Mouse (Mus musculus): ENCODE measurements around the gene Col4a4. TPM values are rescaled to one million over a fixed set of nuclear protein-coding genes. Genes with fewer than 3 reads are reported as not detected.

The Col4a4 gene
- polyA plus RNA-seq, 2 experiments: 0.14 to 0.18 TPM

DNA sequence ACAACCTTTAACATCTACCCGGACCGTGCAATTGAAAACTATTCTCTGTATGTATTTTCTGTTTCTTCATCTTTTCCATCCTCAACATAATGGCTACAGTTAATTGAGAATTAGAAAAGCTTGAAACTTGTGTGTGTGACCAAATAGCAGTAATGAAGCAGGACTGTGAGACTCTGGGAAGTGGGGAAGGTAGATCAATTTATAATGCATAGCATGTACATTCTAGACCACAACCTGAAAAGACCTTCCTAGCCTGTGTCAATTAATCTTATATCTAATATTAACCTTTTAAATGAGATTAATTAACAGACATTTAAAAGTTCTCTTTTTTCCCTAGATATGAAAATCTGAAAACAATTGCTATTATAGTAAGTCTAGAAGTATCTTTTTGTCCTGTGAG lies 42.7 kb downstream of the Col4a4 start:
- no peak overlapping the region for H3K4me2 ChIP-seq (replicated peaks; ENCODE audit: low read depth, low read length, severe bottlenecking)
- no peak for ATAC-seq (ENCODE audit: low FRiP score, low read depth)
- whole genome bisulfite sequencing: 89% methylated on average over 2 of the region's 2 CpGs
- no peak overlapping the region for H3K9ac ChIP-seq (ENCODE audit: low read depth, low read length, severe bottlenecking)
- no peak for TF ChIP-seq POLR2A (IDR thresholded peaks at IDR 0.05; ENCODE audit: borderline replicate concordance, extremely low read depth, insufficient read depth, insufficient read length)
- DNase-seq (ENCODE audit: low spot score): no peak
- H3K36me3 ChIP-seq (ENCODE audit: control insufficient read depth, insufficient read depth, low read length): no peaks in the 10 kb centered on the region
- no peak overlapping the region for H3K4me3 ChIP-seq (replicated peaks; ENCODE audit: low read length)
- no peaks in the 10 kb centered on the region for H3K9me3 ChIP-seq (ENCODE audit: control insufficient read depth, low read length)
- no peaks in the 10 kb centered on the region for H3K27me3 ChIP-seq (ENCODE audit: control insufficient read depth, insufficient read depth, low read length)
- peaks cover 3% of the 10 kb centered on the region; the same call in 1 of the 2 replicates for H3K4me1 ChIP-seq (ENCODE audit: control insufficient read depth, insufficient read depth, low read length)
- no peak overlapping the region for H3K27ac ChIP-seq (replicated peaks; ENCODE audit: low read depth, low read length)

DNA sequence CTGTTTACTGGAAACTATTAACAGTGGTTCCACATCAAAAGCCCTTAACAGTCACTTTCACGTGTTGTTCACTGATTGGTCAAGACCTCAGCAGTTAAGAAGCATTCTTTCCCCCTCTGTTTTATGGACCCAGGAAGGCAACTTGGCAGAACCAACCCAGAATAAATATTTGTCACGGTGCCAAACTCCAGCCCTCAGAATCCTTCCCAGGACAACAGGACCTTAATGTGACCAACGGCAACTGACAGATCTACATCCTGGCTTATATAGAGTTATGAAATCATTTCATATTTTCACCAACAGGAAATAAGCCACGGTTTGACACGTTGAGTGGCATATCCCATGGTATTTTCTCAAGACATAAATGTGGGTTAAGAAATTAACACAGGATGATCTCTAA lies 46.6 kb downstream of the Col4a4 start:
- Histone ChIP-seq H3K9ac (ENCODE audit: low read depth, low read length, severe bottlenecking) (no peak overlapping the region), H3K4me1 (ENCODE audit: control insufficient read depth, insufficient read depth, low read length) (peaks cover 3% of the 10 kb centered on the region; the same call in 1 of the 2 replicates), H3K27ac (replicated peaks; ENCODE audit: low read depth, low read length) (no peak overlapping the region), H3K36me3 (ENCODE audit: control insufficient read depth, insufficient read depth, low read length) (no peaks in the 10 kb centered on the region), H3K4me2 (replicated peaks; ENCODE audit: low read depth, low read length, severe bottlenecking) (no peak overlapping the region), H3K9me3 (ENCODE audit: control insufficient read depth, low read length) (no peaks in the 10 kb centered on the region), H3K27me3 (ENCODE audit: control insufficient read depth, insufficient read depth, low read length) (no peaks in the 10 kb centered on the region), H3K4me3 (replicated peaks; ENCODE audit: low read length) (no peak overlapping the region)
- WGBS: 66% methylated on average over 5 of the region's 5 CpGs
- TF ChIP-seq POLR2A (IDR thresholded peaks at IDR 0.05; ENCODE audit: borderline replicate concordance, extremely low read depth, insufficient read depth, insufficient read length): no peak
- ATAC-seq (ENCODE audit: low FRiP score, low read depth) (no peak), DNase-seq (ENCODE audit: low spot score) (no peak)

GRCm38 (mm10) chr1:82537848-82538247 lies 48.8 kb downstream of the Col4a4 start:
- H3K27me3 ChIP-seq (ENCODE audit: control insufficient read depth, insufficient read depth, low read length): no peaks in the 10 kb centered on the region
- DNase-seq (ENCODE audit: low spot score): no peak
- no peak overlapping the region for H3K4me2 ChIP-seq (replicated peaks; ENCODE audit: low read depth, low read length, severe bottlenecking)
- WGBS: 58% methylated on average over 3 of the region's 3 CpGs
- no peak overlapping the region for H3K27ac ChIP-seq (replicated peaks; ENCODE audit: low read depth, low read length)
- no peak for TF ChIP-seq POLR2A (IDR thresholded peaks at IDR 0.05; ENCODE audit: borderline replicate concordance, extremely low read depth, insufficient read depth, insufficient read length)
- no peak overlapping the region for H3K9ac ChIP-seq (ENCODE audit: low read depth, low read length, severe bottlenecking)
- H3K4me3 ChIP-seq (replicated peaks; ENCODE audit: low read length): no peak overlapping the region
- no peaks in the 10 kb centered on the region for H3K36me3 ChIP-seq (ENCODE audit: control insufficient read depth, insufficient read depth, low read length)
- no peaks in the 10 kb centered on the region for H3K4me1 ChIP-seq (ENCODE audit: control insufficient read depth, insufficient read depth, low read length)
- H3K9me3 ChIP-seq (ENCODE audit: control insufficient read depth, low read length): no peaks in the 10 kb centered on the region
- no peak for ATAC-seq (ENCODE audit: low FRiP score, low read depth)

DNA sequence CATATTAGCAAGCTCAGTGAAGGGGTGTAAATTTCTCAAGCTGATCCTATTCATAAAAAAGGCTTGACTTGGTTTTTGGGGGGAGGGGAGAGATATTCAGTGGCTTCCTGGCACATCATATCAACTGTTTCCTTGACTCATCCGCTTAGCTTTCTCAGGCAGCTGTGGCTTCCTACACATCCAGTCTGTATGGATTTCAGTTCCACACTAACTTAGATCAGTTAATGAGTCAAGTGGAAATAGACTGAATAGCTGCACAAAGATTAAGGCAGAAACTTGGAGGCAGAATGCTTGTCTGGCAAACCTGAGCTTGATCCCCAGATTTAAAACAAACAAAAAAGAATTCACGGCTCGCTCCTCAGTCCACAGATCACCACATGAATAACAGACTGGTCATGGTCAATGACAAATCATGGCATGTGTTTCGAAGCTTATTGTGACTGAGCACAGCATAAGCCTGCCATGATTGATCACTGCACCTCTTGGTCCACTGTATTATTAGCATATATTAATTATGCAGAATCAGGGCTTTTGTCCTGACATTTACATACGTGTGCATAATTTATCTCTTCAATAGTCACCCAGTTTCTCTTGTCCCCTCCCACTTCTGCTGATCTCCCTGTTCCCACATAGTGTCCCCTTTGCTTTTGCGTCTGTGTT lies 50.0 kb downstream of the Col4a4 start:
- no peaks in the 10 kb centered on the region for H3K27me3 ChIP-seq (ENCODE audit: control insufficient read depth, insufficient read depth, low read length)
- ATAC-seq (ENCODE audit: low FRiP score, low read depth) (no peak), DNase-seq (ENCODE audit: low spot score) (no peak)
- H3K9me3 ChIP-seq (ENCODE audit: control insufficient read depth, low read length): no peaks in the 10 kb centered on the region
- WGBS: 81% methylated on average over 6 of the region's 6 CpGs
- H3K9ac ChIP-seq (ENCODE audit: low read depth, low read length, severe bottlenecking): no peak overlapping the region
- no peaks in the 10 kb centered on the region for H3K36me3 ChIP-seq (ENCODE audit: control insufficient read depth, insufficient read depth, low read length)
- no peak overlapping the region for H3K4me3 ChIP-seq (replicated peaks; ENCODE audit: low read length)
- no peak overlapping the region for H3K27ac ChIP-seq (replicated peaks; ENCODE audit: low read depth, low read length)
- no peak overlapping the region for H3K4me2 ChIP-seq (replicated peaks; ENCODE audit: low read depth, low read length, severe bottlenecking)
- H3K4me1 ChIP-seq (ENCODE audit: control insufficient read depth, insufficient read depth, low read length): no peaks in the 10 kb centered on the region
- no peak for TF ChIP-seq POLR2A (IDR thresholded peaks at IDR 0.05; ENCODE audit: borderline replicate concordance, extremely low read depth, insufficient read depth, insufficient read length)

DNA sequence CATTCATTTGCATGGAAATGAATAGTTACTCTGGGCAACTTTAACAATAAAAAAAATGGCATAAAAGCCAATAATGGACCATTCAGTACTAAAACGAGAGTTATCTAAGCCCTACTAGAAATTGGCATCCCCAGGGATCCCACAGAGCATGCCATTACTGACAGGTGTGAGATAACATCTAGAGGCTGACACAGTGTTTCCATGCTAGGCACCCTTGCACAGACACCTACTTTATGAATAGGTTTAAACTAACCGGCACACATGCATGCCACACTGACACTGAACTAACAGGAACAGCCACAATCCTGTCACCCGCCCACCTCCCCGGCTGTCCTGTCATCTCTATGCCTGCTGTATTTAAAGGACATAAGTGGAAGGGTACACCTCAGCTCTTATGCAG lies 58.7 kb downstream of the Col4a4 start:
- 57% methylated on average over 4 of the region's 4 CpGs for WGBS
- ATAC-seq (ENCODE audit: low FRiP score, low read depth): no peak
- no peak for TF ChIP-seq POLR2A (IDR thresholded peaks at IDR 0.05; ENCODE audit: borderline replicate concordance, extremely low read depth, insufficient read depth, insufficient read length)

More for the DNA sequence above, 58.7 kb downstream of the Col4a4 start:
- H3K36me3 ChIP-seq (ENCODE audit: control insufficient read depth, insufficient read depth, low read length): no peaks in the 10 kb centered on the region
- H3K4me2 ChIP-seq (replicated peaks; ENCODE audit: low read depth, low read length, severe bottlenecking): no peak overlapping the region
- no peak overlapping the region for H3K9ac ChIP-seq (ENCODE audit: low read depth, low read length, severe bottlenecking)
- no peak overlapping the region for H3K4me3 ChIP-seq (replicated peaks; ENCODE audit: low read length)
- H3K27ac ChIP-seq (replicated peaks; ENCODE audit: low read depth, low read length): no peak overlapping the region
- H3K9me3 ChIP-seq (ENCODE audit: control insufficient read depth, low read length): no peaks in the 10 kb centered on the region
- H3K27me3 ChIP-seq (ENCODE audit: control insufficient read depth, insufficient read depth, low read length): no peaks in the 10 kb centered on the region
- DNase-seq (ENCODE audit: low spot score): no peak
- H3K4me1 ChIP-seq (ENCODE audit: control insufficient read depth, insufficient read depth, low read length): peaks cover 2% of the 10 kb centered on the region; the same call in 1 of the 2 replicates

All from limb, embryonic 14.5 days (tissue).